Mouse (Mus musculus) brown adipose tissue, adult 24 weeks (tissue): Measurements from ENCODE around the gene Pnpla6. TPM values are rescaled to one million over a fixed set of nuclear protein-coding genes. Genes with fewer than 3 reads are reported as not detected.

Experiments
- H3K27ac ChIP-seq: fragments of 200-500 bp; replicated peaks from 2 replicates; pipeline ENCODE4 v1.5.1; 2012; ENCODE audit warnings: low read depth, mild to moderate bottlenecking, low read length
- H3K4me1 ChIP-seq: fragments of 200-500 bp; 2 replicates; pipeline ENCODE4 v1.6.1; 2012; ENCODE audit warnings: low read length, mixed read lengths; ENCODE audit not compliant: control insufficient read depth, insufficient read depth, insufficient read length
- H3K4me3 ChIP-seq: fragments of 200-500 bp; 2 replicates; pipeline ENCODE4 v1.5.1; 2012; ENCODE audit warnings: low read depth, mild to moderate bottlenecking, low read length, moderate library complexity; ENCODE audit not compliant: insufficient read depth
- polyA plus RNA-seq: library from polyadenylated mRNA; stranded (reverse); fragments of >200 nt; gene quantifications from 2 replicates; pipeline ENCODE4 v1.2.4, GENCODE M21; 2012; ENCODE audit not compliant: missing spikeins, insufficient read depth, insufficient read length

Gene Pnpla6
- polyA plus RNA-seq, 1 experiment, result 11.3 TPM

GRCm38 (mm10) chr8:3495578-3496427, 19.4 kb upstream of the Pnpla6 start:
- Histone ChIP-seq H3K4me3 (no peak overlapping the region), H3K4me1 (peaks cover 4% of the 10 kb centered on the region; the same call in 1 of the 2 replicates), H3K27ac (no peak overlapping the region)

GRCm38 (mm10) chr8:3496428-3496748, 18.8 kb upstream of the Pnpla6 start:
- Histone ChIP-seq H3K27ac (no peak overlapping the region), H3K4me1 (peaks cover 4% of the 10 kb centered on the region; the same call in 1 of the 2 replicates), H3K4me3 (no peak overlapping the region)

DNA sequence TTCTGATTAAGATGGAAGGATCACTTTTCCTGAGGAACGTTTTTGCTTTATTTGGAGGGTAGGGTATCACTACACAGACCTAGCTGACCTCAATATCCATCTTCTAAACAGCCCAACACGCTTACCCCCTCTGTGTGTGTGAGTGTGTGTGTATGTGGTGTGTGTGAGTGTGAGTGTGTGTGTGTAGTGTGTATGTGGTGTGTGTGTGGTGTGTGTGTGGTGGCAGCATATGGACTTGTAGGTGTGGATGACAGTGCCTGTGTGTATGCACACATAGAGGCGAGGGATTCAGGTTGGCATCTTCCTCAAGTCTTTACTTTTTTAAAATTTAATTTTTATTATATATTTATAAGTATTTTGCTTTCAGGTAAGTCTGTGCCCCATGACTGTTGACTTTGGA, 16.6 kb upstream of the Pnpla6 start:
- Histone ChIP-seq H3K27ac (no peak overlapping the region), H3K4me3 (no peak overlapping the region), H3K4me1 (peaks cover 4% of the 10 kb centered on the region; the same call in 1 of the 2 replicates)

GRCm38 (mm10) chr8:3499751-3500150, 15.4 kb upstream of the Pnpla6 start:
- H3K4me3 ChIP-seq, result peak overlapping the region; percentile 91
- H3K4me1 ChIP-seq, result no peaks in the 10 kb centered on the region; the same call in 1 of the 2 replicates
- H3K27ac ChIP-seq, result peak overlapping the region; percentile 96

DNA sequence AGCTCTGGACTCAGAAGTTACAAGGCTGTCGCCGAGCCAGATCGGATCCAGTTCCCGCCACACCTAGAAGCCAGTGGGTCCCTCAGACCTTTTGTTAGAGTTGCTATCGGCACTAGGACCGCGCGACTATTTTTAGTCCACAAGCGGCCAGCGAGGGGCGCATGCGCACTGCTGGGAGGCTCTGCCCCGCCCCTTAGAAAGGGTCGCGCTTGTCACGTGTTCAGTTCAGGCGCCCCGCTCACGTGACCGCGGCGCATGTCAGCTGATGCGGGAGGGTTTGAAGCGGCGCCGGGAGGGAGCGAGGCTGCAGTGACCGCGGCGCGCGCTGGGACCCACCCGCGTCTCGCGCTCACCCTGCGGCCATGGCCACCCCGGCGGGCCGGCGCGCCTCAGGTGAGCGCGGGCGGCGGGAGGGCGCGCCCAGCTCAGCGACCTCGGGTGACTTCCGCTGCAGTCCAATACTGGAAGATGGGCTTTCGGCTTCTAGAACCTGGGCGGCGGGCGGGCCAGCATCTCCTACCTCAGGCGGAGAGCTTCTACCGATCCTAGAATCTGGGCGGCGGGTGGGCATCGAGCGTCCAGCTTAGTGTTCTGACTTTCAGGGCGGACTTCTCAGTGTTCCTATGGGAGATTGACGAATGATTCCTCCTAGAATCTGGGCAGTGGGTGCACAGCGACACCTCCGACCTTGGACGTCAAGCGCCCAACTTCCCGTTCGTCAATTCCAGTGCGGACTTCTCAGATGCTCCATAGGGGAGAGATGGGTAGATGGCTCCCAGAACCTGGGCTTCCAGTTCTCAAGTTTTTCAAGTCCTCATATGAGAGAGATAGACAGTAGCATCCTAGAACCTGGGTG, 14.7 kb upstream of the Pnpla6 start, which contains the start of gene Mcoln1:
Gene Mcoln1 (plus strand): TSS at position 223 of the 856 bp plus-strand sequence.
- Histone ChIP-seq H3K4me1 (no peaks in the 10 kb centered on the region; the same call in 1 of the 2 replicates), H3K4me3 (peak within 1 kb of the TSS; percentile 91), H3K27ac (peak within 1 kb of the TSS; percentile 96)

GRCm38 (mm10) chr8:3502217-3502616, 13.0 kb upstream of the Pnpla6 start:
- Histone ChIP-seq H3K4me3 (no peak overlapping the region), H3K4me1 (no peaks in the 10 kb centered on the region; the same call in 1 of the 2 replicates), H3K27ac (no peak overlapping the region)

- Histone ChIP-seq H3K4me1 (no peaks in the 10 kb centered on the region), H3K4me3 (no peak overlapping the region), H3K27ac (no peak overlapping the region)
Observed at GRCm38 (mm10) chr8:3507979-3508754, 7.0 kb upstream of the Pnpla6 start.

DNA sequence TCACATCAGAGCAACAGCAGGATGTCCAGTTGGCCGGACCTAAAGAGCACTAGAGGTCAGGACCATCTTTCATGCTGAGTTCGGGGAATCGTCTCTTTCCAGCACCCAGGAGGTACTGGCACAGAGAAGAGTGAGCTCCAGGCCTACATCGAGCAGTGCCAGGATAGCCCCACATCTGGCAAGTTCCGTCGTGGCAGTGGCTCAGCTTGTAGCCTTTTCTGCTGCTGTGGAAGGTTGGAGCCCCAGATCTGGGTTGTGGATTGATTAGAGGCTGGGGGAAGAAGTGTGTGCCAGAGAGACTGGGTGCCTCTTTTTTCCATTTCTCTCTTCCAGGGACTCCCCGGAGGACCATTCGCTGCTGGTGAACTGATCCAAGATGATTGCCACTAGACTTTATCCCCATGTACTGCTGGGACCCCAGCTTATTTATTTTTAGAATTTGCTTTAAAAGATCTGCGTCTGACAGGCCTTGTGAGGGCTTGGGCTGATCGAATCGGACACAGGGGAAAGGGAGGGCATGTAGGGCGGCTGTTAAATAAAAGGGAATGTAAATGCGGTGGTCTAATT, 420 bp upstream of the Pnpla6 start:
- peaks cover 4% of the 10 kb centered on the region; the same call in 1 of the 2 replicates for H3K4me1 ChIP-seq
- H3K4me3 ChIP-seq, result peak overlapping the region; percentile 71
- peak overlapping the region; percentile 71 for H3K27ac ChIP-seq

- Histone ChIP-seq H3K4me1 (peaks cover 4% of the 10 kb centered on the region; the same call in 1 of the 2 replicates), H3K4me3 (peak overlapping the region; percentile 71), H3K27ac (peak overlapping the region; percentile 83)
Observed at GRCm38 (mm10) chr8:3515771-3516417, 710 bp downstream of the Pnpla6 start.

DNA sequence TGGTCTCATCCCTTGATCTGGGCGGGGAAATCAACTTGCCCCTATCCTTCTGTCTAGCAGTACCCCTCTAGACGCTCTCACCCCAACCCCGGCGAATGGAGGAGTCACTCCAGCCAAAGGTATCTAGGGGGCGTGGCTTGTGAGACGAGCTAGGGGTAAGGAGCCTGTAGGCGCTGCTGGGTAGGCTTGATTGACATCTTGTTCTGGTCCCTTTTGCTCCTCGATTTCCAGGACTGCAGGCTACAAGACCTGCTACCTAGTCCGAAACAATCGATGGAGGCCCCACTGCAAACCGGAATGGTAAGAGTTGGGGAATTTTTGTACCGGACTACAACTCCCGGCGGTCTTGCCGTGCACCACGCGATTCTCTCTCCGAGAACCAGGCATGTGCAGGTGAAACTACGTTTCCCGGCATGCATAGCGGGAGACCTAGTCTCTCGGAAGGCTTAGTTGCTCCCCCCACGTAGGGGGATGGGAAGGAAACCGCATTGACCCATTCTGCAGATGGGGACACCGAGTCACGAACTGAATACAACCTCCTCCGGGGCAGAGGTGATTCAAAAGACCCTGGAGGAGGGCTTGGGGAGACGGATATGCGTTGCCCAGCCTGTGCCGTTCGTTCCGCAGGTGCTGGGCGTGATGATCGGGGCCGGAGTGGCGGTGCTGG, 1.4 kb downstream of the Pnpla6 start:
- peak overlapping the region; percentile 83 for H3K27ac ChIP-seq
- H3K4me1 ChIP-seq, result peaks cover 4% of the 10 kb centered on the region; the same call in 1 of the 2 replicates
- peak overlapping the region; percentile 71 for H3K4me3 ChIP-seq

GRCm38 (mm10) chr8:3517117-3517495, 1.9 kb downstream of the Pnpla6 start:
- Histone ChIP-seq H3K27ac (peak overlapping the region; percentile 83), H3K4me1 (peaks cover 4% of the 10 kb centered on the region; the same call in 1 of the 2 replicates), H3K4me3 (peak overlapping the region; percentile 71)

DNA sequence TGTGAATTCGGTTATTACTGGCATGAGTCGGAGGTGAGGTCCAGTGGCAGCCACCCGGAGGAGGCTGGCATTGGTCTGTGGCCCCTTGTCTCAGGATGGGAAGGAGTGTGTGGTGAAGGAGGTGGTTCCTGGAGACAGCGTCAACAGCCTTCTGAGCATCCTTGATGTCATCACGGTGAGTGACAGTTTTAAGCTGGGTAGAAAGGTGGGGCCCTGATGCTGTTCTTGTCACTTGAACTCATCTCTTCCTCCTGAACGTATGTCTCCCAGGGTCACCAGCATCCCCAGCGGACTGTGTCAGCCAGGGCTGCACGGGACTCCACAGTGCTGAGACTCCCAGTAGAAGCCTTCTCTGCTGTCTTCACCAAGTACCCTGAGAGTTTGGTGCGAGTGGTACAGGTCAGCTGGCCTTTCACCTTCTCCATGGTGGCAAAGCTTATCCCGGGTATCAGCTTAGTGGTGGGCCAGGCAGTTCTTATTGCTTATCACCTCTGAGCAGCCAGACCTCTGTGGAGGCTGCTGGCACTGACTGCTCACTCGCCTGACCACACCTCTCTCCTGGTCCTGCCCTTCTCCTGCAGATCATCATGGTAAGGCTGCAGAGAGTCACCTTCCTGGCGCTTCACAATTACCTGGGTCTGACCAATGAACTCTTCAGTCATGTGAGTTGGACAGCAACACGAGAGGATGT, 7.0 kb downstream of the Pnpla6 start:
- Histone ChIP-seq H3K27ac (no peak overlapping the region), H3K4me1 (peaks cover 4% of the 10 kb centered on the region; the same call in 1 of the 2 replicates), H3K4me3 (no peak overlapping the region)

DNA sequence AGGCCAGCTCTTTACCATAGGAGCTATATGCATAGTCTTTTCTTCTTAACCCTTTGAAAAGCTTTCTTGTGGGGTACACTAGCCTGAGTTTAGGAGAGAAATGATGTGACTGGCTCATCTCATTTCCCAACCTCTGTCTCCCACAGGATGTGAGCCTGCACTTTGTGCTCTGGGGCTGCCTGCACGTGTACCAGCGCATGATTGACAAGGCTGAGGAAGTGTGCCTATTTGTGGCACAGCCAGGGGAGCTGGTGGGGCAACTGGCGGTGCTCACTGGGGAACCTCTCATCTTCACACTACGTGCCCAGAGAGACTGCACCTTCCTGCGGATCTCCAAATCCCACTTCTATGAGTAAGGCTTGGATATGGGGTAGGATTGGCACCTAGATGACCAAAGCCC, 15.6 kb downstream of the Pnpla6 start:
- H3K27ac ChIP-seq, result no peak overlapping the region
- H3K4me3 ChIP-seq, result no peak overlapping the region
- H3K4me1 ChIP-seq, result no peaks in the 10 kb centered on the region
